Mouse (Mus musculus) thymus, adult 2 months (tissue): ENCODE measurements at regions not wholly inside any gene's neighbourhood (a gene's known extent, or its start where the extent isn't known, plus 50 kb on each side); places are given as distances from the start of the nearest gene placed in this dataset.

Experiments used
- CTCF ChIP-seq: fragments of 200-500 bp; IDR thresholded peaks from 2 replicates; pipeline ENCODE4 v1.5.1; 2012; ENCODE audit warnings: mild to moderate bottlenecking, control low read depth, low read length, moderate library complexity, borderline replicate concordance; ENCODE audit not compliant: control insufficient read depth, poor library complexity, insufficient read depth; ENCODE audit errors: extremely low read depth
- POLR2A ChIP-seq: fragments of 200-500 bp; IDR thresholded peaks from 2 replicates; pipeline ENCODE4 v1.6.1; 2012; ENCODE audit warnings: mild to moderate bottlenecking, low read length, control low read depth, moderate library complexity; ENCODE audit not compliant: control insufficient read depth, poor library complexity, insufficient read depth; ENCODE audit errors: extremely low read depth

- TF ChIP-seq CTCF, result no peak
- TF ChIP-seq POLR2A, result no peak
These were observed 66.2 kb upstream of the Fbxo11 start for GRCm38 (mm10) chr17:88131297-88131696.
